Mouse (Mus musculus) spleen, adult 18-20 months (tissue): ENCODE measurements at regions not wholly inside any gene's neighbourhood (a gene's known extent, or its start where the extent isn't known, plus 50 kb on each side); places are given as distances from the start of the nearest gene placed in this dataset.

Experiments
- DNase-seq, 2 experiments: peaks; one replicate each; pipeline ENCODE4 v3.0.0; 2022; ENCODE audit warnings: mixed read lengths in 2 of 2

DNA sequence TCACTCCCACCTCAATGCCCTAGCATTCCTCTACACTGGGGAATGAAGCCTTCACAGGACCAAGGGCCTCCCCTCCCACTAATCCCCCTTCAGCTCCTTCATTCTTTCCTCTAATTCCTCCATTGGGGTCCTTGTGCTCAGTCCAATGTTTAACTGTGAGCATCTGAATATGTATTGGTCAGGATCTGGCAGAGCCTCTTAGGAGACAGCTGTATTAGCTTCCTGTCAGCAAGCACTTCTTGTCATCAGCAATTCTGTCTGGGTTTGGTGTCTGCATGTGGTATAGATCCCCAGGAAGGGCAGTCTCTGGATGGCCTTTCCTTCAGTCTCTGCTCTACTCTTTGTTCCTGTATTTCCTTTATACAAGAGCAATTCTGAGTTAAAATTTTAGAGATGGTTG, 426.8 kb upstream of the 2610001J05Rik start:
- DNase-seq = no peak

DNA sequence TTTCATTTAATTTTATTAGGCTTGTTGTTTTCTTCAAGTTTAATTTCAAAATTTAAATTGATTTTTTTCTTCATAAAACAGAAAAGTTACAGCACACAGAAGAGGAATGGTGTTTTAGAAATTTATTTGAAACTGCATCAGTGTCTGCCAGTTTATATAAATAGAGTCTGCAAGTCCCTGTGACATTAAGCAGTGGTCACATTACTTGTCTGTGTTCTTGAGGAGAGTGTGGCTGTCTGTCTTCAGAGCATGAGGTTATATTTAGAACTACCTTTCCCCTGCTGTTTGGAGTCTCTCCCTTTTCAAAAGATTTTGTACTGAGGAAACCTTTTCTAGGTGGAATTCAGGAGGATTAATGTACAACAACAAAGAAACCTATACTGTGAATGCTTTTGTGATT, 426.1 kb upstream of the 2610001J05Rik start:
- no peak for DNase-seq

DNA sequence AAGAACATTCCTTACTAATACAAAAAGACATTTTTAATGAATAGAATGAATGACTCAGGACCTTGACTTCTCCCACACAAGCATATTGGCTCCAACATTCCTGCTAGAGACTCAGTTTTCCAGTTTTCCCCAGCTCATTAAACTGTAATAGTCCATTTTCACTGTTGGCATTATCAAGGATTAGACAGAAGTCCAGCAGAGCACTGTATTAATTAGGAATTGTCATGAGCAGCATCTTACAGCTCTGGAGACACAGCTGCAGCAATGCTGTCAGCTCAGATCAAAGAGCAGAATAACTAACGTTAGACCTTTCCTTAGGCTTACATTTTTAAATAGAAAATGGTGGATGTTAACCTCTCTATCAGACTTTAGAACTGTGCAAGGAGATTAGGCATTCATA, 419.5 kb upstream of the 2610001J05Rik start:
- DNase-seq = no peak

DNA sequence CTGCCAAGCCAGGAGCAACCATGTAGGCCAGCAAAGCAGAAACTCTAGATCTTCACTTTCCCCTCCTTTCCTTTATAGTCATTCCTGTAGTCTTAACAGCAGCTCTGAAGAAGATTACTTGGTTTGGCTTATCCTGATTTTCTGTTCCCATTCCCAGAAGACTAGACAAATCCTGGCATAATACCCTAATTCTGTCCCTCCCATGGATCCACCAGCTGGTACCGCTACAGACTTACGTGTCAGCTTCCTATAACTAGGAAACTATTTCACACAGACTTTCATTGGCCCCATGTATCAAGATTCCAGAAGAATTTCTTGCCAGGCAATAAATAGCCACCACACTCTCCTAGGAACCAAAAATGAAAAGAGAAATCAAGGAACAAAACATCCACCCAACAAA, 410.2 kb upstream of the 2610001J05Rik start:
- DNase-seq = no peak

DNA sequence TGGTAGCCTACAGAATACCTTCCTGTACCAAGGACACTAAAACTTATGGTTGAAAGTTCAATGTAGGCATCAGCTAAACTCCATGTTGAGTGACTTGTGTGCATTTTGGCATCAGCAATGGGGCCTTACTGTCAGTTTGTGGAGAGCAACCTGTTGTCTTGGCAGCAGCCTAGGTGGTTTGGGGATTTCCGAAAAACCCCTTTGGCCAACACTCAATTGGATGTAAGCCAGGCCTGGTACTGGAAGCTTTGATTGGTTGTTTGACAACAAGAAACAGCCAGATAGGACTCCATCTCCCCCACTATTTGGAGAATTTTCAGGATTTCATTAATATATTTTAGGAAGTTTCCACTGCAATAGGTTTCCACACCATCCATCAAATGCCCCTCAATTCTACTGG, 390.6 kb upstream of the 2610001J05Rik start:
- no peak for DNase-seq

DNA sequence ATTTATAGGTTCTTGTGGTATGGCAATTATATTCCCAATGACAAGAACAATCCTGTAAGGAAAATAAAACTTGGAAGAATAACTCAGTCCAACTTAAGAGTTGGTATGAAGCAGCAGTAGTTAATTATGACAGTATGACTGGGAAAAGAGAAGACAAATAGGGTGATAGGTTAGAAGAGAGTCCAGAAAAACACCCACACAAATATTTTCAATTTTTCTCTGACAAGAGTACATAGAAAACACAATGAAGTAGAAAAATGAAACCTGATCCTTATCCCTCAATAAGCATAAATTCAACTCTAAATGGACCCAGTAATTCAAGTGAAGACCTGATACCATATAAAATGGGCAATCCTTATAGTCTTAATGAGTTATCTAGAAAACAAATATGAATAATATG, 369.0 kb upstream of the 2610001J05Rik start:
- no peak for DNase-seq

DNA sequence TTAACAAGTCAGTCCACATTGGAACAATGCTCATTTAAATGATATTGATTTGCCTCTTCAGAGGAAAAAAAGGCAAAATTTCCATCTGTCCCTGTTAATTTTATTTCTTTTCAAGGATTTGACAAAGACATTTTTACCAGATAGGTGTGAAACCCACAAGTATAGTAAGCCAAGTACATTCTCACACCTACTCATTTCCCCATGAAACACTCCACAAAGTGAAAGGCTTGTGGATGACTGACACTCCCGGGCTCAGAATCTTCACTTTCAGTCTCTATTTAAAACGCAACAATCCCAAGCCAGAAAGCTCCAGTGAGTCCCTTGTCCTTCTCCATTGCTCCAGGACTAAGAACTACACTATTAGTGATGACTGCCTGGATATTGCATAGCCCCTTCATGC, 367.8 kb upstream of the 2610001J05Rik start:
- no peak for DNase-seq

DNA sequence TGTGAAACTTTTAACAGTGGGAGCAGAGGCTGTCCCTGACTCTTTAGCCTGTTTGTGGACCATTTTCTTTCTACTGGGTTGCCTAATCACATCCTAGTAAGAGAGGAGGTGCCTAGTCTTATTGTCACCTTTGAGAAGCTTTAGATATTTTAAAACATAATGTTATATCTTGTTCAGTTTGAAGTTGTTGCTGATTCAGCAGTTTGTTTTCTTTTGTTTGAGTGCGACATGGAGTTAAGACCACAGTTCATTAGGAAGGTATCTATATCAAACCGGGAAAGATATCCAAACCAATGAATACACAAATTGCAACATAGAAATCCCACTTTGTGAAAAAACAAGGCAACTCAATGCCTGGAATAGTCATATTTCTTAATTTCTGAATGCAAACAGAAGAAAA, 359.5 kb upstream of the 2610001J05Rik start:
- no peak for DNase-seq

DNA sequence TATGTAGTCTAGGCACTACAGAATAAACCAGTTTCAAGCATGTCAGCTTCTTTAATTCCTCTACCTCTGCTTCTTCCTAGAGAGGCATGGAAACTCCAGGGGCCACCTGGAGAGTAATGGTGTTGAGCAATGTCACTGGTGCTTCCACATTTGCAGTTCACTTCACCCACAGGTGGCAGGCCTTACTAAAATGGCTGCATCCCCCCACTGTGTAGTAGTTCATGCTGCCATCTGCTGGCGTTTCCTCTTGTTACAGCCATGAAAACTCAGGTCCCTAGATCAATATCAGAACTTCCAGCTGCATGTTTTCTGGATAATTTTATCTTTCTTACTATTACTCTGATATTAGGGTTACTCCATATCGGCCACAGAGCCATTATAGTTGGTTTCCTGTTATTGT, 336.2 kb upstream of the 2610001J05Rik start:
- DNase-seq = peak; percentile 6 to 43

DNA sequence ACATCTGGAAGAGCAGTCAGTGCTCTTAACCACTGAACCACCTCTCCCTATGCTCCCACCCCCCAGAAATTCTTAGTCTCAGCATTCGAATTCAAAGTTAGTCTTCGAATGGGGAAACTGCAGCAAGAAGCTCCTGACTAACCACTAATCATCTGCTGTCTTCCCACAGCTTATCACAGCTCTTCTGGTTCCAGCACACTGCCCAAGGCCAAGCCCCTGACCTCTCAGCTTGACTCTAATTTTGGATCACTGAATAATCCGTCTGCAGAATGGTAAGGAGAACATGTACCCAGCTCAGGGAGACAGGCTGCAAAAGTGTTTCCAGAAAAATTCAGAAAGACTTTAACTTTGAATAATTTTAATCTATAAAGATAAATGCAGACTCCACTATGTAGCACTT, 325.8 kb upstream of the 2610001J05Rik start:
- DNase-seq = no peak

DNA sequence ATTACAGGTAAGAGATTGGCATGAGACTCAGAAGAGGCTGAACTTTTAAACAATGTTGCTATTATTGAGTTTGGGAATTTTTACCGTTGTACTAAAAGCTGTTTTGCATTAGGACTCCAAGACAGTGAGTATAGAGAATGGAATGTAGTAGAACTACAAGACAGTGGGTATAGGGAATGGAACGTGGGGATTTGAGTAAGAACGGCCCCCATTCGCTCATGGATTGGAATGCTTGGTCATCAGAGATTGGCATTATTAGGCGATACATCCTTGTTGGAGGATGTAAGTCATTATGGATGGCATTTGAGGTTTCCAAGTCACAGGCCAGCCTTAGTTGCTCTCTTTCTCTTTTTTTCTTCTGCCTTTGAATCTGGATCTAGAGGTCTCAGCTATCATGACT, 324.0 kb upstream of the 2610001J05Rik start:
- DNase-seq = no peak

DNA sequence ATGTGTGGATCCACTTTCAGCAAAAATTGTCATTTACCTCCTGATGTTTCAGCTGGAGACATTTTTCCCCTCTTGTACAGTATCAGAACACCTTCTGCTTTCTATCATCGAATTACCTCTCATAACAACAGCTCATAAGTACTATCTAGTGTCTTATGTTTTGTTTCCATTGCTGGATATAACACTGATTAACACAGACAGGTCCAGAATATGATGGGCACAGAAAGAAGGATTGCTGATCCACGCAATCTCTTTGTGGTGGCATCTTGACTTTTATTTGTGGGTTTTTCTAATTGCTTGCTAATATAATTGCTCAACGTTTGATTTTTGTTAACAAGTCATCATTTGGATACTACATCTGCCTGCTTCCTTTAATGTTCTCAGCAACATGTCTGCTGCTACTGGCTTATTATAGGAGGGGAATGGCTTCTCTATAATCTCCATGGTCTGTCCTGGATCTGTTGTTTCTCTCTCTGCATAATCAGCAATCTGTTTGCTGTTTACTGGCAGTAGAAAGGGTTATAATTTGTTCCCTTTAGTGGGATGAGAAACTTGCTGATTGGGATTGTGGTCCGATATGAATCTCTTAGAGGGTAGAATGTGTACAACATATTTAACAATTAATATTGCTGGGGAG, 320.2 kb upstream of the 2610001J05Rik start:
- DNase-seq = no peak

DNA sequence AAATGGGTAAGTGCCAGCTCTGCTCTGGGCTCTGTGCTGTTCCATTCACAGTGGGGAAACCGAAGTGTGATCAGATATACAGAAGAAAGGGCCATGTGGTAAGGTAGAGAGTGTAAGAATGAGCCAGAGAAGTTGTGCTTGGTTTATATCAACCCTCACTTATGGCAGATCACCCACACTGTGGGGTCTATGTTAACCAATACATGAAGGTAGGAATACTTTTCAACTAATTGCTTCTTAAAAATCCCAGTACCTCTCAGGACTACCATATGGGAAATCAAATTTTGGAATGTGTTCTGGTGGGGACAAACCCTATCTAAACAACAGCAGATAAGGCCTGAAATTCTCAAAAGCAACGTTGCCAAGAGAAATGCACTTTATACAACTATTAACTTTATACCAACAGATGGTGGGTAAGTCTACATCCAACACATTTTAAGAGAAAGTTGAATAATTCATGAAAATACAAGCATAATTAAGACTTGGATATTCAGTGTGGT, 314.7 kb upstream of the 2610001J05Rik start:
- DNase-seq = no peak

DNA sequence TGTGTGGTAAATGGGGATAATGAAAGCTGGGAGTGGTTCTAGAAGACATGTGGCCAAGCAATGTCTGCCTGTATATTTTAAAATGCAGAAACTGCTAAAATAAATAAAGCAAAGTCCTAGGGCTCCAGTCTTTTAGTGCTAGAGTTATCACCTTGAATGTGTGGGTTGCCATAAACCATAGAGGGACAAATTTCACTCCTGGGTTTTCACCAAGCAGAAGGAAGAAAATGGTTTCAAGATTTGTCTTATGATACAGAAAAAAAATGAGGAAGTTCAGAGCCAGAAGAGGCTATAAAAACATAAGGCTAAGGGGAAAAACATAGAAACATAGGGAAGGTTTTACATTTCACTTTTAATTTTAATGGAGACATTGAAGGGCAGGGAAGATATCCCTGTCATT, 276.1 kb upstream of the 2610001J05Rik start:
- no peak for DNase-seq

DNA sequence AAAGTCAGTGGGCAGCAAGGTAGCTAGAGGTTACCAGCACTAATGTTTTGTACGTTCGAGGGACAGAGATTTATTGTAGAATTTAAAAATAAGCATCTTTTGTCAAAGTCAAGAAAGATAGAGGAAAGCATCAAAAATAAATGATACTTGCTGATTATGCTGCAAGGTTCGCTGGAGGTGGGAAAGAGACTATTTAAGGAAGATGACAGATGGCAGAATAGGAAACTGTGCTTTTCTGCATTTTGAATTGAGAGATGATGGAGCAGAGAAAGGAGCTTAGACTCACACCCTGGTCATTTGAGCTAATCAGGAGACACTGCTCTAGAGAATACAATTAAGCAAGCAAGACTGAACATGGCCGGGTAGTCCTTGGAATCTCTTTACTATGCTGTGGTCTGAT, 275.1 kb upstream of the 2610001J05Rik start:
- no peak for DNase-seq

DNA sequence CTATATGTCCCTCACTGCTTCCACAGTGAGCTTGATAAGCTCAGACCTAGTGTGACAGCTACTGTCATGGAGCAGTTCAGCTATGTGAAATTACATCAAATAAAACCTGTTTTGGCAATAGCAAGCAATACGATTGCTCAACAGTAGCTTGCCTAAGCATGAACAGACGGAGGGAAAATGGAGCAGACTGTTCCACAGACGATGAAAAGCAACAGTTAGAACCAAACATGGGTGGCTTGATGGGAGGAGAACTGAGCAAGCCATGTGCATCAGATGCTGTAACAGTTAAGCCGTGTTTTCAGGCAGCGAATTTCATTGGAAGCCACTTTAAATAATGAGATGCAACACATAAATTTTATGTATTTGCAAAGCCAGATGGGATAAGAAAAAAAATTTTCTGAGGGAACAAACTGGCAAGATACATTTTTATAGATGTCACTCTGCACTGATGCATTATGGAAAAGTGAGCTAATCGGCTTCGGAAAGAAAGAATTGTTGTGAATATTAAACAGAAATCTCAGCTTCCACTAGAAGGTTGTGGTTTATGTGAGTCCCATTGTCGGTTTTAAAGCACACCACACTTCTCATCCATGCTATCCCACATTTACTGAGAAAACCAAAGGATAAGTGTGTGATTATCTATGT, 270.9 kb upstream of the 2610001J05Rik start:
- DNase-seq = no peak

DNA sequence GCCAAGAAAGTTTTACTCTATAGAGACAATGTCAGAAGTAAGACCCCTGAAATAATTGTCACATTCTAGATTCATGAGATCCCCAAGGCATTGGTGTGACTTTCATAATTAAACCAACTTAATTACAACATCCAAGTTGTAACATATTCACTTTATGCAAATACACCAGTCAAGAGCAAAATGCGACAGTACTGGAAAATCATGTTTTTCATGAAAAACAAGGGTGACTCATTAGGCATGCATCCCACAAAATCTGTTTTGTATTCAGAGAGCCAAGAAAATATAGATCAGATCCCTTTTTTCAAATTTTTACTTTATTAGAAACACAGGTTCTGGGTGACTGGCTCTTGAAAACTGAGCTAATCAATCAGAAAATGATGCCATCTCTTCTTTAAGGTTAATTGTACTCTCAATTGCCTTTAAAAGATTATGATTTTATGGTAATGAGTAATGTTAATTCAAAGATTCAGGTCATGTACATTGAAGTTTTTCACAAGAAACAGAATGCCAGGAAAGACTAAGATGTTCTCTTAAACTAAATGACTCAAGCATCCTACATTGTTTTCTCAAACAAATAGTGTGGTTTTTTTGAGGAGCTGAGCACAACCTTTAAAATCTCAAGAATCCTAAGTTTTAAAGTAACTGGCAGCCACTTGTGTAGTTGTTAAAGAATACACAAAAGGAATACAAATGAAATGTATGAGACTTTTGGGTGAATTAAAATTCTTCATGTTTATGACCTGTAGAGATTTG, 259.2 kb upstream of the 2610001J05Rik start:
- DNase-seq = no peak

DNA sequence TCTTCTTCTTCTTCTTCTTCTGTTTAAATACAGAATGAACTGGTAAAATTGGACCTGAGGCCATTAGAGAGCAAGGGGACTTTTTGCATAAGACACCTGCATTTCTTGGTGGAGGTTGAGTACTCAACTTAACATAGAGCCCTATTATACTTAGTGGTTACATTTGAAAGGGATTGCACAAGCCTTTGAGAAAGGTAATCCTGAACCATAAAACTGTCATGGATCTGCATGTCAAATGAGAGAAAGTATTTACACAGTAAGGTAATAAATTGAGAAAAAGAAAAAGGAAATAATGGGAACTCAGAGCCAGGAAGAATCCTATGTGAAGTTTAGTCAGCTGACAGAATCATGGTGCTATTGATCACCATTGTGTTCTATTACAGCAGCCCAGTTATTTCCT, 258.1 kb upstream of the 2610001J05Rik start:
- DNase-seq = no peak

DNA sequence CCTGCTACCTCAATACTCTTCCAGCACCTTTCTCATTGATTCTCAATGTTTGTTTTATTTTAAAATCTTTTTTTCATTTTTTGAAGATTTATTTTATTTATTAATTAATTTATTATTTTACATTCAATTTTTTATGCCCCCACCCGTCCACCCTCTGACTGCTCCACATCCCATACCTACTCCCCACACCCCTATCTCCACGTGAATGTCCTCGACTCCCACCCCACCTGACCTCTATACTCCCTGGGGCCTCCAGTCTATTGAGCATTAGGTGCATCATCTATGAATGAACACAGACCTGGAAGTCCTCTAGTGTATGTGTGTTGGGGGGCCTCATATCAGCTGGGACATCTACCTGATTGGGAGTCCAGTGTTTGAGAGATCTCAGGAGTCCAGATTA, 251.0 kb upstream of the 2610001J05Rik start:
- no peak for DNase-seq

DNA sequence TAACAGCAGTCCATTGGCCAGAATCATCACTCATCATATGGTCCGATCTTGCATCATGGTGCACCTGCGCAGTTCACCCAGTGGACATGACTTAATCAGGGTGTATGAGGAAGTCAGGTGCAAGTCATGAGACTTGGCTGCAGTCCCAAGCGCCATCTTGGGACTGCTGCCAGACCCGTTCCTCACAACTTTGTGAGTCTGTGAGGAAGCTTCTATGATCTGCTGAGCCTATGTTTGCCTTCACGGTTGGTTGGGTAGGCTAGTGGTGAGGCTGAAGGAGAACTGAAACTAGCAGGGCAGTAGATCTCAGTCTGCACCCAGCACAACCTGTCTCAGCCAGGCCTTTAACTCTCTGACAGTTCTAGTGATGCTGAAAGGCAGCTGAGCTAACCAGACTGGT, 250.2 kb upstream of the 2610001J05Rik start:
- DNase-seq = peak; percentile 20 to 45

DNA sequence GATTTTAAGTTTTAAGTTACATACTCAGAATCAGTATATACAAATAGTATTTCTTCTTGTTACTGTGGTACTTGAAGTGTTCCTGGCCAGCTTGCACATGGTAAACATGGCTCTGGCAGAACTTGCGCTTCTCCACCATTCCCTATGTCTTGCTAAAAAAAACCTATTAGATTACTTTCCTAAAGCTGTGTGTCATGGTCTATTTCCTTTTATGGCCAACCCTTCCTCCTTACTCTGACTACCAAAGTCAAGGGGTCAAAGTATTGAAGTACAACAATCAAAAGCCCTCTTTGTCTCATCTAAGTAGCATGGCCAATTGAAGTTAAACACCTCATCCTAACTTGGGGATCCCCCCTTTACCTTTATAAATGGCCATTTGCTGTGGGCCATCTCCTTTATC, 223.6 kb upstream of the 2610001J05Rik start:
- no peak for DNase-seq

DNA sequence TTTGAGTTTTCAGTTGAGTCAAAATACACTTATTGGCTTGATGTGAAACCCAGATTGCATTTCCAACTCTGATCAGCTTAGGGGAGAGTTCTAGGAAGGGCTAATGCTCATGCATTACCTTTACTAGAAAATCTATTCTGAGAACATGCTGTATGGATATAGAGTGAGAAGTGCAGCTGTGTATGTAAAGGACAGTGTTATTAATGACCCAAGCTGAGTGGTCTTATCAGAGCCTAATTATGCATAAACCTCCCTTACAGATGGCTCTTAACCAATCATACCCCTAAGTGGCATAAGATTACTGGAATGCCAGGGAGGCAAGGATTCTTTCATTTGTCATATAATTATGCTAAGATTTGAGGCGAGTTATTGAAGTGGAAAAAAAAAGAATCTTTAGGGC, 210.6 kb upstream of the 2610001J05Rik start:
- no peak for DNase-seq

DNA sequence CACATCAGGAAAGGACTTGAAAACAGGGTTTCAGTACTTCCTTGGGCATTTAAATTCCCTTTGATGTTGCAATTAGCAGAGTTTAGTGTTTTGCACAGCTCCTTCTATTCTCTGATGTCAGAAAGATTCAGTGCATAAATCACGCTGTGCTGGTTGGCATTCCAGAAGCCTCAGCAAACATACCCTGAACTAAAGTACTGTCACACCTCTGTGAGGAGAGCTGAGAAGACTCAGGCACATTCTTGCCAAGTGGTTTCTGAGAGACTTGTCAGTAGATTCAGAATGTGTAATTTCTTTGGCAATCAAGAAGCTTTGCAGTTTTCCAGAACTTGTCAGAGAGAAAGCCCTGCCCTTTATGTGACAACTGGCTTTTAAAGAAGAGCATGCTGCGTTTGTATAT, 192.4 kb upstream of the 2610001J05Rik start:
- DNase-seq = no peak

DNA sequence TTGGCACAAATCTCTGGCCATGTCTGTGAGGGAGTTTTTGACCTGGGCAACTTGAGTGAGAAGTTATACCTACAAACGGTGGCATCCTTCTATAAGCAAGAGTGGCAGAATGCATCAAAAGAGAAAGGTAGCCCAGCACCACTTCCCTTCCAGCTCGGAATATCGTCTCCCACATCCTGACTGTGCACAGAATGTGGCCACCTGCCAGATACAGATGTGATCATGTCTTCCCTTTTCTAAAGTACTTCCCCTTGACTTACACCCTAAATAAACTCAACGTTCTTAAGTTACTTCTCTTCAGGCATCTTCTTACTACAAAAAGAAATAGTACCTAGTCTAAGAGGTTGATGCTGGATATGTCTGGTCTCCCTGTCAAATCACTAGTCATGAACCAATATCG, 175.2 kb upstream of the 2610001J05Rik start:
- no peak for DNase-seq
